Mouse (Mus musculus): ENCODE measurements at regions not wholly inside any gene's neighbourhood (a gene's known extent, or its start where the extent isn't known, plus 50 kb on each side); places are given as distances from the start of the nearest gene placed in this dataset.

GRCm38 (mm10) chr17:51552277-51553015 is 280.6 kb downstream of the Satb1 start:
- Histone ChIP-seq H3K9ac (ENCODE audit: low read depth, low read length) (no peak overlapping the region), H3K4me1 (ENCODE audit: control insufficient read depth, insufficient read depth, low read length) (no peaks in the 10 kb centered on the region), H3K27me3 (ENCODE audit: control insufficient read depth, insufficient read depth, low read length) (no peaks in the 10 kb centered on the region), H3K36me3 (ENCODE audit: control insufficient read depth, insufficient read depth, low read length) (no peaks in the 10 kb centered on the region), H3K79me2 (ENCODE audit: control insufficient read depth, insufficient read depth, low read length) (no peaks in the 10 kb centered on the region), H3K4me3 (ENCODE audit: insufficient read depth, low read depth, low read length) (no peak overlapping the region), H3K27ac (replicated peaks; ENCODE audit: insufficient read depth, low read depth, low read length) (no peak overlapping the region)
- DNase-seq (ENCODE audit: extremely low read depth, low read depth, low spot score): no peak
- 83% methylated on average over 5 of the region's 5 CpGs for WGBS
- no peak for TF ChIP-seq POLR2A (IDR thresholded peaks at IDR 0.05; ENCODE audit: extremely low read depth, insufficient read depth, low read length)
- TF ChIP-seq CTCF (IDR thresholded peaks at IDR 0.05; ENCODE audit: low read depth, low read length): no peak

GRCm38 (mm10) chr17:51546999-51547398 is 286.1 kb downstream of the Satb1 start:
- TF ChIP-seq CTCF (IDR thresholded peaks at IDR 0.05; ENCODE audit: low read depth, low read length): no peak
- TF ChIP-seq POLR2A (IDR thresholded peaks at IDR 0.05; ENCODE audit: extremely low read depth, insufficient read depth, low read length): no peak
- WGBS: 35% methylated on average over 3 of the region's 3 CpGs
- H3K27me3 ChIP-seq (ENCODE audit: control insufficient read depth, insufficient read depth, low read length): no peaks in the 10 kb centered on the region
- no peaks in the 10 kb centered on the region for H3K36me3 ChIP-seq (ENCODE audit: control insufficient read depth, insufficient read depth, low read length)
- H3K79me2 ChIP-seq (ENCODE audit: control insufficient read depth, insufficient read depth, low read length): no peaks in the 10 kb centered on the region
- H3K9ac ChIP-seq (ENCODE audit: low read depth, low read length): no peak overlapping the region
- DNase-seq (ENCODE audit: extremely low read depth, low read depth, low spot score): no peak
- H3K27ac ChIP-seq (replicated peaks; ENCODE audit: insufficient read depth, low read depth, low read length): no peak overlapping the region
- no peaks in the 10 kb centered on the region for H3K4me1 ChIP-seq (ENCODE audit: control insufficient read depth, insufficient read depth, low read length)
- no peak overlapping the region for H3K4me3 ChIP-seq (ENCODE audit: insufficient read depth, low read depth, low read length)

GRCm38 (mm10) chr17:51542544-51542943 is 290.5 kb downstream of the Satb1 start:
- Histone ChIP-seq H3K4me3 (ENCODE audit: insufficient read depth, low read depth, low read length) (no peak overlapping the region), H3K36me3 (ENCODE audit: control insufficient read depth, insufficient read depth, low read length) (no peaks in the 10 kb centered on the region), H3K27me3 (ENCODE audit: control insufficient read depth, insufficient read depth, low read length) (no peaks in the 10 kb centered on the region), H3K79me2 (ENCODE audit: control insufficient read depth, insufficient read depth, low read length) (no peaks in the 10 kb centered on the region), H3K4me1 (ENCODE audit: control insufficient read depth, insufficient read depth, low read length) (no peaks in the 10 kb centered on the region), H3K9ac (ENCODE audit: low read depth, low read length) (no peak overlapping the region), H3K27ac (replicated peaks; ENCODE audit: insufficient read depth, low read depth, low read length) (no peak overlapping the region)
- DNase-seq (ENCODE audit: extremely low read depth, low read depth, low spot score): no peak
- TF ChIP-seq CTCF (IDR thresholded peaks at IDR 0.05; ENCODE audit: low read depth, low read length): no peak
- no peak for TF ChIP-seq POLR2A (IDR thresholded peaks at IDR 0.05; ENCODE audit: extremely low read depth, insufficient read depth, low read length)
- 62% methylated on average over 2 of the region's 2 CpGs for WGBS

GRCm38 (mm10) chr17:51534678-51535077 is 298.4 kb downstream of the Satb1 start:
- Histone ChIP-seq H3K4me1 (ENCODE audit: control insufficient read depth, insufficient read depth, low read length) (no peaks in the 10 kb centered on the region), H3K27ac (replicated peaks; ENCODE audit: insufficient read depth, low read depth, low read length) (no peak overlapping the region), H3K9ac (ENCODE audit: low read depth, low read length) (no peak overlapping the region), H3K36me3 (ENCODE audit: control insufficient read depth, insufficient read depth, low read length) (no peaks in the 10 kb centered on the region), H3K27me3 (ENCODE audit: control insufficient read depth, insufficient read depth, low read length) (no peaks in the 10 kb centered on the region), H3K79me2 (ENCODE audit: control insufficient read depth, insufficient read depth, low read length) (no peaks in the 10 kb centered on the region), H3K4me3 (ENCODE audit: insufficient read depth, low read depth, low read length) (no peak overlapping the region)
- no peak for TF ChIP-seq CTCF (IDR thresholded peaks at IDR 0.05; ENCODE audit: low read depth, low read length)
- TF ChIP-seq POLR2A (IDR thresholded peaks at IDR 0.05; ENCODE audit: extremely low read depth, insufficient read depth, low read length): no peak
- no peak for DNase-seq (ENCODE audit: extremely low read depth, low read depth, low spot score)
- WGBS: 56% methylated on average over 10 of the region's 10 CpGs

- H3K36me3 ChIP-seq (ENCODE audit: control insufficient read depth, insufficient read depth, low read length): no peaks in the 10 kb centered on the region
- no peaks in the 10 kb centered on the region for H3K27me3 ChIP-seq (ENCODE audit: control insufficient read depth, insufficient read depth, low read length)
- WGBS: 60% methylated on average over 14 of the region's 14 CpGs
- no peak for DNase-seq (ENCODE audit: extremely low read depth, low read depth, low spot score)
- TF ChIP-seq POLR2A (IDR thresholded peaks at IDR 0.05; ENCODE audit: extremely low read depth, insufficient read depth, low read length) (no peak), CTCF (IDR thresholded peaks at IDR 0.05; ENCODE audit: low read depth, low read length) (no peak)
- H3K4me3 ChIP-seq (ENCODE audit: insufficient read depth, low read depth, low read length): no peak overlapping the region
- no peak overlapping the region for H3K27ac ChIP-seq (replicated peaks; ENCODE audit: insufficient read depth, low read depth, low read length)
- H3K4me1 ChIP-seq (ENCODE audit: control insufficient read depth, insufficient read depth, low read length): no peaks in the 10 kb centered on the region
- no peak overlapping the region for H3K9ac ChIP-seq (ENCODE audit: low read depth, low read length)
- no peaks in the 10 kb centered on the region for H3K79me2 ChIP-seq (ENCODE audit: control insufficient read depth, insufficient read depth, low read length)
Observed at GRCm38 (mm10) chr17:51534270-51534669, 298.8 kb downstream of the Satb1 start.

GRCm38 (mm10) chr17:51528161-51528560 is 304.9 kb downstream of the Satb1 start:
- DNase-seq (ENCODE audit: extremely low read depth, low read depth, low spot score): peak; percentile 36
- no peaks in the 10 kb centered on the region for H3K36me3 ChIP-seq (ENCODE audit: control insufficient read depth, insufficient read depth, low read length)
- H3K27me3 ChIP-seq (ENCODE audit: control insufficient read depth, insufficient read depth, low read length): no peaks in the 10 kb centered on the region
- H3K79me2 ChIP-seq (ENCODE audit: control insufficient read depth, insufficient read depth, low read length): no peaks in the 10 kb centered on the region
- no peaks in the 10 kb centered on the region for H3K4me1 ChIP-seq (ENCODE audit: control insufficient read depth, insufficient read depth, low read length)
- no peak for TF ChIP-seq CTCF (IDR thresholded peaks at IDR 0.05; ENCODE audit: low read depth, low read length)
- TF ChIP-seq POLR2A (IDR thresholded peaks at IDR 0.05; ENCODE audit: extremely low read depth, insufficient read depth, low read length): no peak
- WGBS: 76% methylated on average over 3 of the region's 3 CpGs
- no peak overlapping the region for H3K27ac ChIP-seq (replicated peaks; ENCODE audit: insufficient read depth, low read depth, low read length)
- no peak overlapping the region for H3K4me3 ChIP-seq (ENCODE audit: insufficient read depth, low read depth, low read length)
- no peak overlapping the region for H3K9ac ChIP-seq (ENCODE audit: low read depth, low read length)
